Mouse (Mus musculus) bone marrow macrophage, adult 2 months (primary cell): ENCODE results near the gene Fosb. TPM values are rescaled to one million over a fixed set of nuclear protein-coding genes. Genes with fewer than 3 reads are reported as not detected.

Experiments
- H3K27ac ChIP-seq: 2 replicates; pipeline ENCODE4 v1.5.1; 2012; ENCODE audit warnings: low read depth, low read length; ENCODE audit not compliant: insufficient read depth
- H3K4me1 ChIP-seq: 2 replicates; pipeline ENCODE4 v1.6.1; 2012; ENCODE audit warnings: low read length; ENCODE audit not compliant: control insufficient read depth, insufficient read depth
- H3K4me3 ChIP-seq: 2 replicates; pipeline ENCODE4 v1.5.1; 2012; ENCODE audit warnings: mild to moderate bottlenecking, low read length, moderate library complexity; ENCODE audit not compliant: insufficient read depth
- CTCF ChIP-seq: IDR thresholded peaks from 2 replicates; pipeline ENCODE4 v1.5.1; 2012; ENCODE audit warnings: low read depth, mild to moderate bottlenecking, low read length, moderate library complexity
- POLR2A ChIP-seq: IDR thresholded peaks from 2 replicates; pipeline ENCODE4 v1.6.1; 2012; ENCODE audit warnings: mild to moderate bottlenecking, low read depth, low read length, borderline replicate concordance
- polyA plus RNA-seq: library from polyadenylated mRNA; stranded (reverse); fragments of >200 nt; gene quantifications from 2 replicates; pipeline ENCODE4 v1.2.4, GENCODE M21; 2012; ENCODE audit not compliant: missing spikeins, insufficient read depth, insufficient read length

Gene Fosb
- polyA plus RNA-seq, 1 experiment: 0.68 TPM

- no peak overlapping the region for H3K27ac ChIP-seq
- peaks cover 30% of the 10 kb centered on the region for H3K4me1 ChIP-seq
- H3K4me3 ChIP-seq: peak overlapping the region; percentile 66
- TF ChIP-seq CTCF (no peak), POLR2A (no peak)
Measured at GRCm38 (mm10) chr7:19332709-19333352, 23.0 kb upstream of the Fosb start.

GRCm38 (mm10) chr7:19331910-19332309 is 22.1 kb upstream of the Fosb start:
- H3K27ac ChIP-seq: no peak overlapping the region
- no peak for TF ChIP-seq POLR2A
- no peak for TF ChIP-seq CTCF
- H3K4me1 ChIP-seq: peaks cover 32% of the 10 kb centered on the region
- H3K4me3 ChIP-seq: no peak overlapping the region

GRCm38 (mm10) chr7:19328425-19328824 is 18.6 kb upstream of the Fosb start:
- TF ChIP-seq CTCF: no peak
- TF ChIP-seq POLR2A: no peak
- H3K27ac ChIP-seq: no peak overlapping the region
- peaks cover 14% of the 10 kb centered on the region for H3K4me1 ChIP-seq
- no peak overlapping the region for H3K4me3 ChIP-seq

- Histone ChIP-seq H3K27ac (no peak overlapping the region), H3K4me3 (no peak overlapping the region), H3K4me1 (peaks cover 14% of the 10 kb centered on the region)
- TF ChIP-seq POLR2A (no peak), CTCF (no peak)
Measured at GRCm38 (mm10) chr7:19327782-19328181, 17.9 kb upstream of the Fosb start.

GRCm38 (mm10) chr7:19327128-19327527 is 17.3 kb upstream of the Fosb start:
- Histone ChIP-seq H3K4me1 (peaks cover 11% of the 10 kb centered on the region; the same call in 1 of the 2 replicates), H3K4me3 (peak overlapping the region; percentile 48), H3K27ac (no peak overlapping the region)
- TF ChIP-seq POLR2A (no peak), CTCF (no peak)

GRCm38 (mm10) chr7:19326359-19326758 is 16.5 kb upstream of the Fosb start:
- H3K4me3 ChIP-seq: peak overlapping the region; percentile 48; the same call in 1 of the 2 replicates
- H3K27ac ChIP-seq: no peak overlapping the region
- H3K4me1 ChIP-seq: peaks cover 14% of the 10 kb centered on the region; the same call in 1 of the 2 replicates
- no peak for TF ChIP-seq POLR2A
- no peak for TF ChIP-seq CTCF

GRCm38 (mm10) chr7:19325262-19326199 is 15.7 kb upstream of the Fosb start:
- no peak overlapping the region for H3K4me3 ChIP-seq
- TF ChIP-seq POLR2A: no peak
- TF ChIP-seq CTCF: no peak
- H3K4me1 ChIP-seq: peaks cover 17% of the 10 kb centered on the region
- H3K27ac ChIP-seq: no peak overlapping the region

GRCm38 (mm10) chr7:19324221-19324620 is 14.4 kb upstream of the Fosb start:
- no peak overlapping the region for H3K4me3 ChIP-seq
- peaks cover 24% of the 10 kb centered on the region for H3K4me1 ChIP-seq
- TF ChIP-seq POLR2A: no peak
- TF ChIP-seq CTCF: no peak
- no peak overlapping the region for H3K27ac ChIP-seq

- peaks cover 36% of the 10 kb centered on the region for H3K4me1 ChIP-seq
- H3K4me3 ChIP-seq: no peak overlapping the region
- TF ChIP-seq CTCF: no peak
- no peak for TF ChIP-seq POLR2A
- no peak overlapping the region for H3K27ac ChIP-seq
Measured at GRCm38 (mm10) chr7:19322489-19322888, 12.6 kb upstream of the Fosb start.

- no peak overlapping the region for H3K4me3 ChIP-seq
- H3K4me1 ChIP-seq: peaks cover 43% of the 10 kb centered on the region
- H3K27ac ChIP-seq: no peak overlapping the region
- TF ChIP-seq POLR2A: no peak
Measured at GRCm38 (mm10) chr7:19321464-19321863, 11.6 kb upstream of the Fosb start.
